In the genomic region with DNA sequence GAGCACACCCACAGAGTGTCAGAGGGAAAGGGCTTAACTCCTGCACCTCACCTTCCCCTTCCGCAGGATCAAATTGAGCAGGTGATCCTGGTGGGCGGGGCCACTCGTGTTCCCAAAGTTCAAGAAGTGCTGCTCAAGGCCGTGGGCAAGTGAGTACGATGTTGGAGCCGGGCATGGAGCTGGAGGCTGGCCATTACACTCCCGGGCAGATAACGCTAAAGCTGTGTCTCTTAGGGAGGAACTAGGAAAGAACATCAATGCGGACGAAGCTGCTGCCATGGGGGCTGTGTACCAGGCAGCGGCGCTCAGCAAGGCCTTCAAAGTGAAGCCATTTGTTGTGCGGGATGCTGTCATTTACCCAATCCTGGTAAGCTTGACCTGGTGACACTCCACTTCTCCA, we compare ENCODE assay signal across 23 mouse cellular contexts.
"Had no signal": no experiment of that assay in that cellular context is flagged by ENCODE, and none has a peak within 500 bp of the region (broad histone marks: within the 10 kb centered on the region; RNA-seq: fewer than 3 reads in every experiment).

No protein-coding gene starts in this region.

- H3K4me3 ChIP-seq: heart, embryonic 13.5 days; heart, embryonic 15.5 days; hindbrain, embryonic 13.5 days; hindbrain, embryonic 15.5 days; kidney, embryonic 15.5 days; limb, embryonic 12.5 days; liver, embryonic 13.5 days had no signal

- H3K27ac ChIP-seq: heart, embryonic 13.5 days; heart, embryonic 15.5 days; hindbrain, embryonic 13.5 days; hindbrain, embryonic 15.5 days; hindbrain, postnatal 0 days; kidney, embryonic 15.5 days; kidney, postnatal 0 days; limb, embryonic 12.5 days; liver, embryonic 13.5 days had no signal

- DNase-seq: gastrocnemius, postnatal 10 days; gastrocnemius, postnatal 25 days; heart, adult 18-20 months; heart, postnatal 14 days; heart, postnatal 36 days; kidney, adult 11 months; kidney, adult 2 months; kidney, adult 9 months; kidney, postnatal 14 days; kidney, postnatal 36 days; layer of hippocampus, adult 9-11 months; layer of hippocampus, postnatal 36 days; left cerebral cortex, postnatal 4 days; liver; liver, embryonic 13.5 days had no signal

- H3K9me3 ChIP-seq: heart, embryonic 13.5 days; heart, embryonic 15.5 days; hindbrain, embryonic 13.5 days; hindbrain, embryonic 15.5 days; kidney, embryonic 15.5 days; limb, embryonic 12.5 days; liver, embryonic 13.5 days had no signal

- H3K27me3 ChIP-seq: heart, embryonic 13.5 days; heart, embryonic 15.5 days; hindbrain, embryonic 13.5 days; hindbrain, embryonic 15.5 days; kidney, embryonic 15.5 days; limb, embryonic 12.5 days; liver, embryonic 13.5 days had no signal
